In genomic region chr1:66839135-66839534, GRCm38 (mm10) we compare ENCODE assay signal across 18 mouse cellular contexts. TPM values are rescaled to one million over a fixed set of nuclear protein-coding genes. Genes with fewer than 3 reads are reported as not detected.
DNase-seq lines count a peak whose midpoint lies in the region; ATAC-seq lines count a peak whose summit lies in the region.
"Had no signal": no experiment of that assay in that cellular context is flagged by ENCODE, and none has a peak within 500 bp of the region (broad histone marks: within the 10 kb centered on the region; RNA-seq: fewer than 3 reads in every experiment).

No protein-coding gene starts in this region.

- no peak overlapping the region for H3K9ac ChIP-seq in forebrain, embryonic 16.5 days (replicated peaks; ENCODE audit: low read depth, low read length)
- no peak overlapping the region for H3K9ac ChIP-seq in forebrain, embryonic 12.5 days
- no peak overlapping the region; the same call in 1 of the 2 replicates for H3K9ac ChIP-seq in heart, embryonic 16.5 days (ENCODE audit: low read length)
- no peak overlapping the region for H3K9ac ChIP-seq in lung, embryonic 15.5 days
- no peak overlapping the region for H3K9ac ChIP-seq in liver, embryonic 12.5 days
- H3K9ac ChIP-seq: embryonic facial prominence, embryonic 13.5 days; forebrain, postnatal 0 days; hindbrain, embryonic 15.5 days; limb, embryonic 13.5 days; liver, embryonic 14.5 days; stomach, embryonic 15.5 days had no signal

- no peaks in the 10 kb centered on the region for H3K27me3 ChIP-seq in forebrain, embryonic 16.5 days (replicated peaks; ENCODE audit: control insufficient read depth, insufficient read depth, low read length)
- no peaks in the 10 kb centered on the region for H3K27me3 ChIP-seq in forebrain, embryonic 12.5 days
- H3K27me3 ChIP-seq in heart, embryonic 16.5 days (ENCODE audit: control insufficient read depth, insufficient read depth, low read length) = no peaks in the 10 kb centered on the region
- no peaks in the 10 kb centered on the region for H3K27me3 ChIP-seq in lung, embryonic 15.5 days
- H3K27me3 ChIP-seq in liver, embryonic 12.5 days (replicated peaks) = no peaks in the 10 kb centered on the region
- H3K27me3 ChIP-seq: embryonic facial prominence, embryonic 13.5 days; hindbrain, embryonic 15.5 days; limb, embryonic 13.5 days; stomach, embryonic 15.5 days had no signal

- H3K4me1 ChIP-seq in forebrain, embryonic 16.5 days (replicated peaks; ENCODE audit: control insufficient read depth, insufficient read depth, low read length) = no peaks in the 10 kb centered on the region
- no peaks in the 10 kb centered on the region for H3K4me1 ChIP-seq in forebrain, embryonic 12.5 days
- H3K4me1 ChIP-seq in heart, embryonic 16.5 days (ENCODE audit: control insufficient read depth, insufficient read depth, low read length) = peaks cover 8% of the 10 kb centered on the region
- H3K4me1 ChIP-seq in lung, embryonic 15.5 days = peaks cover 25% of the 10 kb centered on the region
- H3K4me1 ChIP-seq in liver, embryonic 12.5 days = peaks cover 3% of the 10 kb centered on the region; the same call in 1 of the 2 replicates
- H3K4me1 ChIP-seq: hindbrain, embryonic 10.5 days; hindbrain, embryonic 15.5 days had no signal

- H3K27ac ChIP-seq in forebrain, embryonic 16.5 days (ENCODE audit: low read length) = no peak overlapping the region
- no peak overlapping the region for H3K27ac ChIP-seq in forebrain, embryonic 12.5 days
- H3K27ac ChIP-seq in heart, embryonic 16.5 days (ENCODE audit: low read length) = peak overlapping the region; percentile 69
- peak overlapping the region; percentile 68 for H3K27ac ChIP-seq in lung, embryonic 15.5 days
- H3K27ac ChIP-seq in liver, embryonic 12.5 days = no peak overlapping the region
- H3K27ac ChIP-seq: embryonic facial prominence, embryonic 13.5 days; forebrain, embryonic 10.5 days; hindbrain, embryonic 10.5 days; hindbrain, embryonic 15.5 days; limb, embryonic 13.5 days; liver, embryonic 14.5 days; stomach, embryonic 15.5 days had no signal

- no peak overlapping the region for H3K4me3 ChIP-seq in forebrain, embryonic 16.5 days (replicated peaks; ENCODE audit: low read length)
- H3K4me3 ChIP-seq in forebrain, embryonic 12.5 days (replicated peaks) = no peak overlapping the region
- H3K4me3 ChIP-seq in heart, embryonic 16.5 days (ENCODE audit: low read length) = no peak overlapping the region
- no peak overlapping the region for H3K4me3 ChIP-seq in lung, embryonic 15.5 days
- H3K4me3 ChIP-seq in liver, embryonic 12.5 days = no peak overlapping the region
- H3K4me3 ChIP-seq: embryonic facial prominence, embryonic 13.5 days; forebrain, embryonic 10.5 days; hindbrain, embryonic 10.5 days; hindbrain, embryonic 15.5 days; limb, embryonic 13.5 days had no signal

- H3K36me3 ChIP-seq in forebrain, embryonic 16.5 days (ENCODE audit: control insufficient read depth, insufficient read depth) = no peaks in the 10 kb centered on the region
- no peaks in the 10 kb centered on the region for H3K36me3 ChIP-seq in forebrain, embryonic 12.5 days (replicated peaks)
- peaks cover 41% of the 10 kb centered on the region for H3K36me3 ChIP-seq in heart, embryonic 16.5 days (ENCODE audit: control insufficient read depth, insufficient read depth)
- peaks cover 35% of the 10 kb centered on the region for H3K36me3 ChIP-seq in lung, embryonic 15.5 days
- H3K36me3 ChIP-seq in liver, embryonic 12.5 days = peaks cover 50% of the 10 kb centered on the region
- H3K36me3 ChIP-seq: hindbrain, embryonic 15.5 days had no signal

- WGBS in forebrain, embryonic 16.5 days = 75% methylated on average over 1 of the region's 1 CpGs
- WGBS in forebrain, embryonic 12.5 days = 67% methylated on average over 1 of the region's 1 CpGs
- 60% methylated on average over 1 of the region's 1 CpGs for WGBS in heart, embryonic 16.5 days
- WGBS in lung, embryonic 15.5 days = 14% methylated on average over 1 of the region's 1 CpGs
- 41% methylated on average over 1 of the region's 1 CpGs for WGBS in liver, embryonic 12.5 days (ENCODE audit: insufficient replicate concordance)

- no peak for DNase-seq in heart, adult 11 months
- no peak for DNase-seq in lung, postnatal 14 days
- no peak for DNase-seq in cerebellum, postnatal 36 days
- DNase-seq: adrenal gland, adult 8-10 months had no signal

- no peaks in the 10 kb centered on the region for H3K9me3 ChIP-seq in forebrain, embryonic 16.5 days (ENCODE audit: control insufficient read depth, low read length)
- H3K9me3 ChIP-seq in forebrain, embryonic 12.5 days = no peaks in the 10 kb centered on the region
- H3K9me3 ChIP-seq in heart, embryonic 16.5 days (replicated peaks; ENCODE audit: control insufficient read depth, low read length) = no peaks in the 10 kb centered on the region
- no peaks in the 10 kb centered on the region for H3K9me3 ChIP-seq in lung, embryonic 15.5 days
- no peaks in the 10 kb centered on the region for H3K9me3 ChIP-seq in liver, embryonic 12.5 days (replicated peaks)
- H3K9me3 ChIP-seq: embryonic facial prominence, embryonic 13.5 days; forebrain, embryonic 10.5 days; G1E; hindbrain, embryonic 10.5 days; hindbrain, embryonic 15.5 days; limb, embryonic 13.5 days; stomach, embryonic 15.5 days had no signal

- ATAC-seq in forebrain, embryonic 16.5 days = 0 out of 2 replicates have a peak, but pooled peaks have one; percentile 8
- ATAC-seq in forebrain, embryonic 12.5 days (ENCODE audit: low FRiP score) = no peak
- ATAC-seq in heart, embryonic 16.5 days (replicated peaks; ENCODE audit: extremely low read depth, insufficient read depth, low FRiP score) = no peak
- peak; percentile 20; the same call in 1 of the 2 replicates for ATAC-seq in lung, embryonic 15.5 days (ENCODE audit: borderline replicate concordance, extremely low read depth, low FRiP score, low TSS enrichment)
- 0 out of 2 replicates have a peak, but pooled peaks have one; percentile 35 for ATAC-seq in liver, embryonic 12.5 days
- ATAC-seq: forebrain, postnatal 0 days had no signal

- no peak overlapping the region for H3K4me2 ChIP-seq in forebrain, embryonic 16.5 days (ENCODE audit: low read length)
- H3K4me2 ChIP-seq in forebrain, embryonic 12.5 days = no peak overlapping the region
- no peak overlapping the region for H3K4me2 ChIP-seq in heart, embryonic 16.5 days (ENCODE audit: low read depth, low read length)
- no peak overlapping the region for H3K4me2 ChIP-seq in lung, embryonic 15.5 days
- H3K4me2 ChIP-seq in liver, embryonic 12.5 days = no peak overlapping the region
- H3K4me2 ChIP-seq: hindbrain, embryonic 15.5 days; limb, embryonic 13.5 days had no signal

RNA-seq across cellular contexts. Expression of gene Kansl1l, which starts 21.8 kb away (rescaled TPM):
- 15.0 and 15.5 TPM in 2 replicates for polyA plus RNA-seq in forebrain, embryonic 16.5 days (2015; fragmentation: Nextera tagmentation; extraction: Ambion mirVana)
- 15.6 and 17.2 TPM in 2 replicates for polyA plus RNA-seq in forebrain, embryonic 12.5 days (2016; fragmentation: Nextera tagmentation; extraction: Ambion mirVana)
- polyA plus RNA-seq in heart, embryonic 16.5 days (2015; fragmentation: Nextera tagmentation; extraction: Ambion mirVana) = 11.6 and 13.1 TPM in 2 replicates
- 20.4 and 23.2 TPM in 2 replicates for polyA plus RNA-seq in lung, embryonic 15.5 days (2015; fragmentation: Nextera tagmentation; extraction: Ambion mirVana)
- 4.3 and 4.5 TPM in 2 replicates for polyA plus RNA-seq in liver, embryonic 12.5 days (2016; fragmentation: Nextera tagmentation; extraction: Ambion mirVana)

RNA-seq across cellular contexts. Expression of gene Acadl, which starts 23.9 kb away (rescaled TPM):
- polyA plus RNA-seq in forebrain, embryonic 16.5 days (2015; fragmentation: Nextera tagmentation; extraction: Ambion mirVana) = 33.0 and 38.8 TPM in 2 replicates
- polyA plus RNA-seq in forebrain, embryonic 12.5 days (2016; fragmentation: Nextera tagmentation; extraction: Ambion mirVana) = 42.5 and 44.7 TPM in 2 replicates
- 864 and 927 TPM in 2 replicates for polyA plus RNA-seq in heart, embryonic 16.5 days (2015; fragmentation: Nextera tagmentation; extraction: Ambion mirVana)
- polyA plus RNA-seq in lung, embryonic 15.5 days (2015; fragmentation: Nextera tagmentation; extraction: Ambion mirVana) = 179 and 185 TPM in 2 replicates
- 83.4 and 86.0 TPM in 2 replicates for polyA plus RNA-seq in liver, embryonic 12.5 days (2016; fragmentation: Nextera tagmentation; extraction: Ambion mirVana)

Comparison
In these comparisons a context has a peak if more than half of its experiments do, and no peak if none do; other contexts are left out.
1. ATAC-seq: peak in forebrain, embryonic 16.5 days (single experiment), lung, embryonic 15.5 days (single experiment) and liver, embryonic 12.5 days (single experiment); none in forebrain, embryonic 12.5 days (single experiment) and heart, embryonic 16.5 days (single experiment).
2. H3K27ac ChIP-seq: peak in heart, embryonic 16.5 days (single experiment) and lung, embryonic 15.5 days (single experiment); none in forebrain, embryonic 16.5 days (single experiment), forebrain, embryonic 12.5 days (single experiment) and liver, embryonic 12.5 days (single experiment).